23 mouse cellular contexts compared by ENCODE assay signal in the genomic region with DNA sequence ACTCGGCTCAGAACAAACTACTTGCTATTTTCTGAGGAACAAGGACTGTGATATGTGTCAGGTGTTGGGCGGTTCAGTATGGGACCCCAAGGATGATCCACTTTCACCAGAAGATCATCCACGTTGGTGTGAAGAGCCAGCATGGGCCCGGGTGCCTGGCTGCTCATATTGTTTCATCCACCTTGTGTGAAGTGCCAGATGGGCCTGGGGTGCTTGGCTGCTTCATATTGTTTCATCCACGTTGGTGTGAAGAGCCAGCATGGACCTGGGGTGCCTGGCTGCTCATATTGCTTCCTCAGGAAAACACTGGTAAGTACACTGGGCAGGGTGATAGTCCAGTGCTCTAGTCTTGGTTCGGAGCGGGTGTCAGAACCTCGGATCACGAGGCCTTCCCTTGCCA. TPM values are rescaled to one million over a fixed set of nuclear protein-coding genes. Genes with fewer than 3 reads are reported as not detected.
DNase-seq lines count a peak whose midpoint lies in the region; ATAC-seq and TF ChIP-seq lines count a peak whose summit lies in the region.
"Had no signal": no experiment of that assay in that cellular context is flagged by ENCODE, and none has a peak within 500 bp of the region (broad histone marks: within the 10 kb centered on the region; RNA-seq: fewer than 3 reads in every experiment).

No protein-coding gene starts in this region.

- no peak overlapping the region for H3K27ac ChIP-seq in hindbrain, postnatal 0 days
- H3K27ac ChIP-seq in hindbrain, embryonic 12.5 days, result no peak overlapping the region
- H3K27ac ChIP-seq: embryonic facial prominence, embryonic 10.5 days; heart, embryonic 10.5 days; hindbrain, embryonic 14.5 days had no signal

- peak; percentile 32 for DNase-seq in cerebellum, adult 11-12 months
- no peak for DNase-seq in cerebellum, adult 8-10 months
- DNase-seq in hindbrain, postnatal 0 days (ENCODE audit: low spot score), result no peak
- peak; percentile 27 to 52 for DNase-seq in cerebellum, postnatal 10 days
- DNase-seq in layer of hippocampus, adult 18-20 months (ENCODE audit: low spot score in 2 of 2), result no peak
- DNase-seq in right cerebral cortex, postnatal 36 days (ENCODE audit: low spot score in 2 of 2), result no peak
- DNase-seq: adrenal gland, postnatal 14 days; gastrocnemius, postnatal 36 days; heart, adult 18-20 months; heart, postnatal 10 days; kidney, adult 2 months had no signal

- 79% methylated on average over 9 of the region's 9 CpGs for WGBS in hindbrain, postnatal 0 days
- WGBS in hindbrain, embryonic 12.5 days, result 92% methylated on average over 9 of the region's 9 CpGs

- 0 out of 2 replicates have a peak, but pooled peaks have one; percentile 47 for ATAC-seq in hindbrain, postnatal 0 days
- ATAC-seq in hindbrain, embryonic 12.5 days (ENCODE audit: low FRiP score), result no peak
- ATAC-seq: forebrain, embryonic 14.5 days; intestine, embryonic 16.5 days had no signal

- no peak for TF ChIP-seq CTCF in hindbrain, postnatal 0 days (IDR thresholded peaks at IDR 0.05; ENCODE audit: low read depth)

- no peaks in the 10 kb centered on the region for H3K27me3 ChIP-seq in hindbrain, postnatal 0 days (ENCODE audit: insufficient read depth, low read length)
- no peaks in the 10 kb centered on the region for H3K27me3 ChIP-seq in hindbrain, embryonic 12.5 days

- H3K36me3 ChIP-seq in hindbrain, postnatal 0 days (ENCODE audit: insufficient read depth, low read length), result no peaks in the 10 kb centered on the region
- no peaks in the 10 kb centered on the region for H3K36me3 ChIP-seq in hindbrain, embryonic 12.5 days
- H3K36me3 ChIP-seq: embryonic facial prominence, embryonic 10.5 days; heart, embryonic 10.5 days had no signal

- H3K9ac ChIP-seq in hindbrain, postnatal 0 days (replicated peaks; ENCODE audit: low read length), result no peak overlapping the region
- no peak overlapping the region for H3K9ac ChIP-seq in hindbrain, embryonic 12.5 days
- H3K9ac ChIP-seq: hindbrain, embryonic 14.5 days had no signal

- no peaks in the 10 kb centered on the region for H3K4me1 ChIP-seq in hindbrain, postnatal 0 days (ENCODE audit: insufficient read depth, low read length)
- H3K4me1 ChIP-seq in hindbrain, embryonic 12.5 days, result no peaks in the 10 kb centered on the region
- H3K4me1 ChIP-seq: embryonic facial prominence, embryonic 10.5 days had no signal

- no peak overlapping the region for H3K4me3 ChIP-seq in hindbrain, postnatal 0 days (ENCODE audit: low read length)
- no peak overlapping the region for H3K4me3 ChIP-seq in hindbrain, embryonic 12.5 days
- H3K4me3 ChIP-seq: embryonic facial prominence, embryonic 10.5 days; heart, embryonic 10.5 days had no signal

- H3K9me3 ChIP-seq in hindbrain, postnatal 0 days (ENCODE audit: low read length), result no peaks in the 10 kb centered on the region
- H3K9me3 ChIP-seq in hindbrain, embryonic 12.5 days (replicated peaks), result no peaks in the 10 kb centered on the region
- H3K9me3 ChIP-seq: embryonic facial prominence, embryonic 10.5 days; heart, embryonic 10.5 days had no signal

- H3K4me2 ChIP-seq in hindbrain, postnatal 0 days (ENCODE audit: low read depth, low read length), result no peak overlapping the region
- H3K4me2 ChIP-seq in hindbrain, embryonic 12.5 days (replicated peaks), result no peak overlapping the region
- H3K4me2 ChIP-seq: hindbrain, embryonic 14.5 days had no signal

RNA-seq across cellular contexts. Expression of gene Gm11983, which starts 3.7 kb away (rescaled TPM):
- total RNA-seq in hindbrain, postnatal 0 days (2014; rRNA removed), result not detected in 2 replicates
- polyA plus RNA-seq in hindbrain, postnatal 0 days (2015; fragmentation: Nextera tagmentation; extraction: Ambion mirVana), result not detected in 2 replicates
- polyA plus RNA-seq in hindbrain, embryonic 12.5 days (2016; fragmentation: Nextera tagmentation; extraction: Ambion mirVana), result not detected in 2 replicates
- total RNA-seq in layer of hippocampus, adult 18-20 months (2021), result not detected
- total RNA-seq: adrenal gland, postnatal 14 days; gastrocnemius, adult 8-10 months; gastrocnemius, postnatal 36 days; heart, adult 18-20 months; heart, postnatal 10 days; hematopoietic stem cell, adult 5-6 weeks; MEL had no signal
- polyA plus RNA-seq: C2C12; embryonic facial prominence, embryonic 10.5 days; embryonic facial prominence, embryonic 14.5 days; forebrain, embryonic 14.5 days; heart, embryonic 10.5 days; heart, embryonic 14.5 days; hindbrain, embryonic 14.5 days; intestine, embryonic 16.5 days; kidney, adult 2 months had no signal

Comparison
In these comparisons a context has a peak if more than half of its experiments do, and no peak if none do; other contexts are left out.
1. DNase-seq: peak in cerebellum, adult 11-12 months (single experiment) and cerebellum, postnatal 10 days (2 of 2); none in cerebellum, adult 8-10 months (single experiment), hindbrain, postnatal 0 days (single experiment), layer of hippocampus, adult 18-20 months (0 of 2) and right cerebral cortex, postnatal 36 days (0 of 2).